Mouse (Mus musculus): ENCODE measurements around the gene Zdhhc24. TPM values are rescaled to one million over a fixed set of nuclear protein-coding genes. Genes with fewer than 3 reads are reported as not detected.
A peak's percentile ranks its signal among the peaks of the same experiment; 100 is the strongest.

The Zdhhc24 gene
- 11.6 and 12.5 TPM in 2 replicates for polyA plus RNA-seq (2015; fragmentation: Nextera tagmentation; extraction: Ambion mirVana)

DNA sequence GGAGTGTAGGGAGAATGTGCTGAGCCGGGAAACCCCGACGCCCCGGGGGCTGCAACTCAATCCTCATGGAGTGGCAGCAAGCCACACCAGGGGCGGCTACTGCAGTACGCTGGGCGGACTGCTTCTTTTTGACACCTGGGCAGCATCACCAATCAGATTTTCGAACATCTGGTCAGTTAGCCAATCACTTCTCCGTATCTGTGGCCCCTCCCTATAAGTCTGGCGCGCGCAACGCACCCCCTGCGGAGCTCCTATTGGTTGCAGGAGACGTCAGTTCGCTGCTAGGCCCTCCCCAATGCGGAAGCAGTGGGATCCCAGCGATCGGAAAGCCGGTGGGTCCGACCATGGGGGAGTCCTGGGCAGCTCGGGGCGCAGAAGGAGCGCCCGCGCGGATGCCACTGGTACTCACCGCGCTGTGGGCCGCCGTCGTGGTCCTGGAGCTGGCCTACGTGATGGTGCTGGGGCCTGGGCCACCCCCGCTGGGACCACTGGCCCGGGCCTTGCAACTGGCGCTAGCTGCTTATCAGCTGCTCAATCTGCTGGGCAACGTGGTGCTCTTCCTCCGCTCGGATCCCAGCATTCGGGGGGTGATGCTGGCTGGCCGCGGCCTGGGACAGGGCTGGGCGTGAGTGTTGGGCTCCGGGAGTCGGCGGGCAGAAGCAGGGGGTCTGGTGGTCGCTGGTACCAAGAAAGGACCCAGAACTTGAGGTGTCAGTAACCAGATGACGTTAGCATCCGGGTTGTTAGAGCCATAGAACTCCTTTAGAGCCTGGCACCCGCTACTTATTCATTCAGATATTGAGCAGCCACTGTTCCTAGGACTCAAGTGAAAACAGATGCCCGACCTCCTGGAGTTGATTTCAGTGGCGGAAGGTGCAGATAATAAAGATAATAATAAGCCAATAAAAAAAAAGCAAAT is at the start of gene Zdhhc24:
Gene Zdhhc24, plus strand, starts transcription at position 264 of the 919 bp plus-strand sequence.
- H3K27me3 ChIP-seq (ENCODE audit: control insufficient read depth, insufficient read depth, low read length) = no peaks in the 10 kb centered on the region
- H3K9ac ChIP-seq (ENCODE audit: low read length) = peak within 1 kb of the TSS; percentile 95
- peak within 1 kb of the TSS; percentile 98 for H3K4me3 ChIP-seq (replicated peaks; ENCODE audit: low read length)
- H3K27ac ChIP-seq (ENCODE audit: low read length) = peak within 1 kb of the TSS; percentile 56
- H3K36me3 ChIP-seq (ENCODE audit: control insufficient read depth, insufficient read depth, low read length) = no peaks in the 10 kb centered on the region
- peak within 1 kb of the TSS; percentile 93 for H3K4me2 ChIP-seq (ENCODE audit: low read depth, low read length)
- H3K9me3 ChIP-seq (replicated peaks; ENCODE audit: control insufficient read depth, low read length) = no peaks in the 10 kb centered on the region
- ATAC-seq (ENCODE audit: insufficient read depth, low FRiP score) = peak; percentile 97
- peaks cover 4% of the 10 kb centered on the region for H3K4me1 ChIP-seq (ENCODE audit: control insufficient read depth, insufficient read depth, low read length)
- WGBS = under 1% methylated on average over 52 of the region's 52 CpGs

DNA sequence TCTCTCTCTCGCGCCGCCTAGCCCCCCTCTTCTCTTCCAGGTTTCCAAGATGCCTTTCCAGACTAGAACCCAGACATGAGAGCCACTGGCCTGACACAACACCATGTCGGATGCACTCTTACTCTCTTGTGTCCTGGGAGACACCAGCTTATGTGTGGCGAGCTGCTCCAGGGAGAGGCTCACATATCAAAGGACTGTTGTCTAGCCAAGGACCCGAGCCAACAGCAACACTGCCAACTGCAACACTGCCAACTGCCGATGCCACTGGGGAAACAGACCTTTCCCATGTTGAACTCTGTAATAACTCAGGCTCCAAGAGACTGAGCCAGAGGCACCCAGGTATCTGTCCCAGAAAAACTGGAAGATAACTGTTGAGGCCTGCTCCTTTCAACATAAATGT is 49.3 kb upstream of the Zdhhc24 start:
- Histone ChIP-seq H3K9me3 (replicated peaks; ENCODE audit: control insufficient read depth, low read length) (no peaks in the 10 kb centered on the region), H3K4me3 (replicated peaks; ENCODE audit: low read length) (no peak overlapping the region), H3K27ac (ENCODE audit: low read length) (peak overlapping the region; percentile 19; the same call in 1 of the 2 replicates), H3K9ac (ENCODE audit: low read length) (no peak overlapping the region), H3K4me1 (ENCODE audit: control insufficient read depth, insufficient read depth, low read length) (0 out of 2 replicates have a peak, but pooled peaks cover 3% of the 10 kb centered on the region), H3K27me3 (ENCODE audit: control insufficient read depth, insufficient read depth, low read length) (no peaks in the 10 kb centered on the region), H3K4me2 (ENCODE audit: low read depth, low read length) (no peak overlapping the region), H3K36me3 (ENCODE audit: control insufficient read depth, insufficient read depth, low read length) (peaks cover 4% of the 10 kb centered on the region)
- WGBS = 59% methylated on average over 7 of the region's 7 CpGs
- no peak for ATAC-seq (ENCODE audit: insufficient read depth, low FRiP score)

DNA sequence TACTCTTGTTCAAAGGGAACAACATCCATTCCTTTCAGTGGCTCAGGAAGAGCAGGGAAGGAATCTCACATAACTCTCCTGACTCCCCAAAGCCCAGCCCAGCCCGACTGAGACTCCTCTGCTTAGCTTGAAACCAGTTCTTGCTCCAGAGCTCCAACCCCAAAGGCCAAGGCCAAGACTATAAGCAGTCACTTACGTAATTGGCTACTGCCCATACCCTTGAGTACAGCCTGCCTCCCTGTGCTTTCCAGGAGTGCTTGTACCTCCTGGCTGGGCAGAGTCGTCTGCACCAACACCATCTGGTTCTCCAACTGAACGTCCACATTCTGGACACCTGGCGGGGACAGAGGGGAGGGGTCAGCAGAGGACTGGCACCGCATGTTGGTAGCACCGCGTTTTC is 44.5 kb upstream of the Zdhhc24 start:
- H3K9me3 ChIP-seq (replicated peaks; ENCODE audit: control insufficient read depth, low read length) = no peaks in the 10 kb centered on the region
- H3K27me3 ChIP-seq (ENCODE audit: control insufficient read depth, insufficient read depth, low read length) = no peaks in the 10 kb centered on the region
- no peak overlapping the region for H3K27ac ChIP-seq (ENCODE audit: low read length)
- no peak overlapping the region for H3K9ac ChIP-seq (ENCODE audit: low read length)
- WGBS = 85% methylated on average over 8 of the region's 8 CpGs
- no peak for ATAC-seq (ENCODE audit: insufficient read depth, low FRiP score)
- H3K36me3 ChIP-seq (ENCODE audit: control insufficient read depth, insufficient read depth, low read length) = no peaks in the 10 kb centered on the region
- no peak overlapping the region for H3K4me2 ChIP-seq (ENCODE audit: low read depth, low read length)
- no peak overlapping the region for H3K4me3 ChIP-seq (replicated peaks; ENCODE audit: low read length)
- peaks cover 9% of the 10 kb centered on the region for H3K4me1 ChIP-seq (ENCODE audit: control insufficient read depth, insufficient read depth, low read length)

DNA sequence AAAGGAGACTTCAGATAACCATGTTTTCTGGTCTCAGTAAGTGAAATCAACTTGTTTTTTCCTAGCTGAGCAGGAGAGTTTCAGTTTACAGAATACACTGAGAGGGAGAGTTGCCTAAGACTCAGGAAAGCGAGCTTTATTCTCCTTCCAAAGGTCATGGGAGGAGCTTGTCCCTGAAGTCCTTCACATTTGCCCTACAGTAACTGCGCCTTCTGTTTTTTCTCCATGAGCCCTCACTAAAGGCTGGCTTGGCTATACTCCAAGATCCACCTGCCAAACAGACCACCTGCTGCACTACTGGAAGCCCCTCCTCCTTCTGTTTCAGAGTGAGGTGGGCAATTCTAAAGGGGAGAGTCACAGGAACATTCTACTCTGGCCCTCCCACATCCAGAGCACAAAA is 42.4 kb upstream of the Zdhhc24 start:
- H3K4me3 ChIP-seq (replicated peaks; ENCODE audit: low read length) = no peak overlapping the region
- 66% methylated on average over 2 of the region's 2 CpGs for WGBS
- H3K36me3 ChIP-seq (ENCODE audit: control insufficient read depth, insufficient read depth, low read length) = no peaks in the 10 kb centered on the region
- H3K27me3 ChIP-seq (ENCODE audit: control insufficient read depth, insufficient read depth, low read length) = peaks cover 12% of the 10 kb centered on the region
- H3K4me2 ChIP-seq (ENCODE audit: low read depth, low read length) = no peak overlapping the region
- H3K9ac ChIP-seq (ENCODE audit: low read length) = no peak overlapping the region
- no peak for ATAC-seq (ENCODE audit: insufficient read depth, low FRiP score)
- H3K27ac ChIP-seq (ENCODE audit: low read length) = no peak overlapping the region
- peaks cover 12% of the 10 kb centered on the region for H3K4me1 ChIP-seq (ENCODE audit: control insufficient read depth, insufficient read depth, low read length)
- H3K9me3 ChIP-seq (replicated peaks; ENCODE audit: control insufficient read depth, low read length) = no peaks in the 10 kb centered on the region

DNA sequence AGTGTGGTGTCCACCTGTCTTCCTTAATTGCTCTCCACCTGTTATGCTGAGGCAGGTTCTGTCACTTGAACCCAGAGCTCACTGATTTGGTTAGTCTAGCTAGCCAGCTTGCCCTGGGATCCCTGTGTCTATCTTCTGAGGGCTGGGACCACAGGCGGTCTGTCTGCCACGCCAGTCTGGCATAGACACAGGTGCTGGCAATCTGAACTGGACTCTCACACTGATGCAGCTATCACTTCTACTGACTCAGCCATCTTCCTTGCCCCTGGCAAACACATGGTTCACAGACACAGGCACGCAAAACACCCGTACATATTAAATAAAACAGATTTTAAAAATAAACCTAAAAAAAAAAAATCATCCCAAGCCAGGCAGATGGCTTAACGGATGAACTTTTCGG is 41.4 kb upstream of the Zdhhc24 start:
- WGBS = 91% methylated on average over 6 of the region's 6 CpGs
- no peak overlapping the region for H3K4me3 ChIP-seq (replicated peaks; ENCODE audit: low read length)

DNA sequence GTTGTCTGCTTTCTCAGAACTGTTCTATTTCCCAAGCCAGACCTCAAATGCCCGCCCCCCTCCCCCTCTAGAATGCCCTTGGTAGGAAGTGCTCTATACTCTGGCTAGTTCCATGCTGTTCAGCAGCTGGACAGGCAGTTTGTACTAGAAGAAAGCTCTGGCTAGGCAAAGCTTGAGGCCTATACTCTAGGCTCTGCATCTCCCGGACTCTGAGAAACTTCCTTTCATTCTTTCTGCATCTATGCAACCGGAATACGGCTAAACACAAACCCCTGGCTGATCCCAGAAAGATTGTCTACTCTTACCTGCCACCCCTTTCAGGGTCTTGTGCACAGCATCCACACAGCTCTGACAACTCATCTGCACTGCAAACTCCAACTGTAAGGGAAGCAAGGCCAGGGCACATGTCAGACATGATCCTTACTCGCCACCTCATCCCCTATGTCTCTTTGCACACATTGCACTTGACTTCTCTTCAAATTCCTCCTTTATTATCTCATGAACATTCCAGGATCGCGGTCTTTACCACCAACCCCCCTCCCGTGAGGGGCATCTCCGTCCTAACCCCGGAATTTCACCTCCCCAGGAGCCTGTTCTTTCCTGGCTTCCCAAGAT is 39.8 kb upstream of the Zdhhc24 start:
- H3K9me3 ChIP-seq (replicated peaks; ENCODE audit: control insufficient read depth, low read length) = no peaks in the 10 kb centered on the region
- peak overlapping the region; percentile 61; the same call in 1 of the 2 replicates for H3K27ac ChIP-seq (ENCODE audit: low read length)
- 26% methylated on average over 10 of the region's 10 CpGs for WGBS
- no peaks in the 10 kb centered on the region for H3K36me3 ChIP-seq (ENCODE audit: control insufficient read depth, insufficient read depth, low read length)
- H3K27me3 ChIP-seq (ENCODE audit: control insufficient read depth, insufficient read depth, low read length) = peaks cover 17% of the 10 kb centered on the region
- H3K4me2 ChIP-seq (ENCODE audit: low read depth, low read length) = peak overlapping the region; percentile 95
- ATAC-seq (ENCODE audit: insufficient read depth, low FRiP score) = 0 out of 2 replicates have a peak, but pooled peaks have one; percentile 4
- peaks cover 12% of the 10 kb centered on the region for H3K4me1 ChIP-seq (ENCODE audit: control insufficient read depth, insufficient read depth, low read length)
- peak overlapping the region; percentile 86 for H3K9ac ChIP-seq (ENCODE audit: low read length)
- H3K4me3 ChIP-seq (replicated peaks; ENCODE audit: low read length) = peak overlapping the region; percentile 69

More for the DNA sequence above, 41.4 kb upstream of the Zdhhc24 start:
- H3K4me2 ChIP-seq (ENCODE audit: low read depth, low read length) = no peak overlapping the region
- no peaks in the 10 kb centered on the region for H3K36me3 ChIP-seq (ENCODE audit: control insufficient read depth, insufficient read depth, low read length)
- no peaks in the 10 kb centered on the region for H3K9me3 ChIP-seq (replicated peaks; ENCODE audit: control insufficient read depth, low read length)
- H3K27me3 ChIP-seq (ENCODE audit: control insufficient read depth, insufficient read depth, low read length) = peaks cover 17% of the 10 kb centered on the region
- peaks cover 12% of the 10 kb centered on the region for H3K4me1 ChIP-seq (ENCODE audit: control insufficient read depth, insufficient read depth, low read length)
- H3K27ac ChIP-seq (ENCODE audit: low read length) = no peak overlapping the region
- H3K9ac ChIP-seq (ENCODE audit: low read length) = no peak overlapping the region
- no peak for ATAC-seq (ENCODE audit: insufficient read depth, low FRiP score)

DNA sequence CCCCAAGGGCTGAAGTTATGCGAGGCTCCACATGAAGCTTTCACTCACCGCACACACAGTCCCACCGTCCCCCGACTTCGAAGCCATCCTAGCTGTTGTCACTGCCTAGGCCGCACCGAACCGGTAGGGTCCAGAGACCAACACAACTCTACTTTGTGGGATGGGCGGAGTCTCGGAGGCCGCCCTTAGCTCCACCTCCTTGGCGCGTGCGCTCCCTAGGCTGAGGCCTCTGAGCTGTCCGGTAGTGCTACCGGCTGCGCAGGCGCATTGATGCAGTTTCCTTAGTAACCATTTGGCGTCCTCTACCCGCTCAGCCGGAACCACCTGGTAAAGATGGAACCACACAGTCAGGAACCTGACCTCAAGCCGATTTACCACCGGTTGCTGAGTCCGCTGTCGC is 39.3 kb upstream of the Zdhhc24 start, which contains the start of the genes Ccs and Ccdc87:
Gene Ccs, minus strand, starts transcription at position 184 of the 400 bp plus-strand sequence.
Gene Ccdc87, plus strand, starts transcription at position 218 of the 400 bp plus-strand sequence.
- Histone ChIP-seq H3K9me3 (replicated peaks; ENCODE audit: control insufficient read depth, low read length) (no peaks in the 10 kb centered on the region), H3K36me3 (ENCODE audit: control insufficient read depth, insufficient read depth, low read length) (no peaks in the 10 kb centered on the region), H3K27me3 (ENCODE audit: control insufficient read depth, insufficient read depth, low read length) (peaks cover 17% of the 10 kb centered on the region), H3K9ac (ENCODE audit: low read length) (peak within 1 kb of the TSS; percentile 86), H3K27ac (ENCODE audit: low read length) (peak within 1 kb of the TSS; percentile 61; the same call in 1 of the 2 replicates), H3K4me1 (ENCODE audit: control insufficient read depth, insufficient read depth, low read length) (peaks cover 12% of the 10 kb centered on the region), H3K4me3 (replicated peaks; ENCODE audit: low read length) (peak within 1 kb of the TSS; percentile 69), H3K4me2 (ENCODE audit: low read depth, low read length) (peak within 1 kb of the TSS; percentile 95)
- WGBS = under 1% methylated on average over 25 of the region's 25 CpGs
- peak; percentile 98 for ATAC-seq (ENCODE audit: insufficient read depth, low FRiP score)

DNA sequence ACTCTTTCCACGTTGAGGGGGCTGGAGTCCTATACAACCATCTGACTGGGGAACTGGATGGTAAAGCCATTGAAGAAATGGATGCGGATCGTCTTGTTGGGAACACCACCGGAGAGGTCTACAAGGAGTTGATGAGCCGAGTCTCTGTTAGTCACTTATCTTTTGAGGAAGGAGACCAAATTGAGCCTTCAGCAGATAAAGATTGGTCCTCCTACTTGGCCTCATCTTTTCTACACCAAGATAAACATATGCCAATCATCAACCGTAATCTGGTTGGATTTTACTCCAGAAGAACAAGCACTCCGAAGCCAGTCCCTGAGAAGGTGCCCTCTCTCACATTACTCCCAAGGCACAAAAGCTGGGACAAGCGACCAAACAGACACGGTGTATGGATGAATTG is 37.6 kb upstream of the Zdhhc24 start:
- H3K9me3 ChIP-seq (replicated peaks; ENCODE audit: control insufficient read depth, low read length) = no peaks in the 10 kb centered on the region
- no peak overlapping the region for H3K27ac ChIP-seq (ENCODE audit: low read length)
- peaks cover 17% of the 10 kb centered on the region for H3K27me3 ChIP-seq (ENCODE audit: control insufficient read depth, insufficient read depth, low read length)
- 81% methylated on average over 9 of the region's 9 CpGs for WGBS
- H3K36me3 ChIP-seq (ENCODE audit: control insufficient read depth, insufficient read depth, low read length) = no peaks in the 10 kb centered on the region
- no peak overlapping the region for H3K4me2 ChIP-seq (ENCODE audit: low read depth, low read length)
- no peak overlapping the region for H3K4me3 ChIP-seq (replicated peaks; ENCODE audit: low read length)
- no peak for ATAC-seq (ENCODE audit: insufficient read depth, low FRiP score)
- H3K9ac ChIP-seq (ENCODE audit: low read length) = no peak overlapping the region
- H3K4me1 ChIP-seq (ENCODE audit: control insufficient read depth, insufficient read depth, low read length) = peaks cover 12% of the 10 kb centered on the region

DNA sequence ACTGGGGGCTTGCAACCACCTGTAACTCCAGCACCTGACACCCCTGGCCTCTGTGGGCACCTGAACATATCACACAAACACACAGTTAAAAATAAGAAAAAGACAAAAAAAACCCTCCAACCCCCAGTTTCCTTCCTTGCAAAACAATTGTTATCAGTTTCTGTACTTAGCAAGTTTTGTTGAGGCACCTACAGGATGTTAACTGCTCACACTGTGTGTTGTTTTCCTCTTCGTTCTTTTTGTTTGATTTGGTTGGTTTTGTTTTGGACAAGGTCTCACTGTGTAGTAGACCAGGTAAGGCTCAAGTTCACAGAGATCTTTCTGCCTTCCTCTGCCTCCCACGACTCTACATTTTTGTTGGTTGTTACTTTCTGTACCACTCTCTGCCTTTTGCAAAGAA is 35.9 kb upstream of the Zdhhc24 start:
- Histone ChIP-seq H3K4me1 (ENCODE audit: control insufficient read depth, insufficient read depth, low read length) (peaks cover 12% of the 10 kb centered on the region), H3K27ac (ENCODE audit: low read length) (no peak overlapping the region), H3K9ac (ENCODE audit: low read length) (no peak overlapping the region), H3K27me3 (ENCODE audit: control insufficient read depth, insufficient read depth, low read length) (peaks cover 17% of the 10 kb centered on the region), H3K4me3 (replicated peaks; ENCODE audit: low read length) (no peak overlapping the region), H3K36me3 (ENCODE audit: control insufficient read depth, insufficient read depth, low read length) (no peaks in the 10 kb centered on the region), H3K4me2 (ENCODE audit: low read depth, low read length) (no peak overlapping the region), H3K9me3 (replicated peaks; ENCODE audit: control insufficient read depth, low read length) (no peaks in the 10 kb centered on the region)
- 60% methylated on average over 2 of the region's 2 CpGs for WGBS
- no peak for ATAC-seq (ENCODE audit: insufficient read depth, low FRiP score)
